12 mouse cellular contexts compared by ENCODE assay signal in genomic region chr5:23858643-23859042, GRCm38 (mm10). TPM values are rescaled to one million over a fixed set of nuclear protein-coding genes. Genes with fewer than 3 reads are reported as not detected.
DNase-seq lines count a peak whose midpoint lies in the region.
"Had no signal": no experiment of that assay in that cellular context is flagged by ENCODE, and none has a peak within 500 bp of the region (broad histone marks: within the 10 kb centered on the region; RNA-seq: fewer than 3 reads in every experiment).

No protein-coding gene starts in this region.

- DNase-seq in heart, postnatal 10 days = peak; percentile 21 to 33
- no peak for DNase-seq in heart, adult 18-20 months
- DNase-seq in right cerebral cortex, postnatal 10 days (ENCODE audit: low spot score in 2 of 2) = peak; percentile 27 to 43
- DNase-seq in right cerebral cortex, postnatal 4 days = no peak
- DNase-seq in embryo, embryonic 11 days = peak; percentile 17
- peak; percentile 40 for DNase-seq in testis, postnatal 10 days (ENCODE audit: low spot score)
- no peak for DNase-seq in layer of hippocampus, postnatal 10 days (ENCODE audit: low spot score in 2 of 2)
- DNase-seq in thymus, postnatal 25 days = no peak
- DNase-seq: cerebellum, adult 9-11 months; heart, postnatal 14 days; kidney, postnatal 10 days; thymus, adult 18-20 months had no signal

- intact Hi-C loops in heart, postnatal 10 days (cut with DNase I) = no loop called here

RNA-seq across cellular contexts. Expression of gene Tomm7, which starts 14.7 kb away (rescaled TPM):
- 100 to 1,000 TPM; 108 to 109 TPM for total RNA-seq in heart, postnatal 10 days (2021)
- 100 to 1,000 TPM; 110 to 111 TPM for total RNA-seq in heart, adult 18-20 months (2021)
- 10 to 100 TPM; 73.9 to 83.3 TPM for total RNA-seq in layer of hippocampus, postnatal 10 days (2021)

Comparison
In these comparisons a context has a peak if more than half of its experiments do, and no peak if none do; other contexts are left out.
1. DNase-seq: peak in heart, postnatal 10 days (2 of 2), right cerebral cortex, postnatal 10 days (2 of 2), embryo, embryonic 11 days (single experiment) and testis, postnatal 10 days (single experiment); none in heart, adult 18-20 months (0 of 2), right cerebral cortex, postnatal 4 days (single experiment), layer of hippocampus, postnatal 10 days (0 of 2) and thymus, postnatal 25 days (single experiment).